Mouse (Mus musculus): ENCODE data around the gene Il27ra. TPM values are rescaled to one million over a fixed set of nuclear protein-coding genes. Genes with fewer than 3 reads are reported as not detected.
"Not testable (repeated sequence)": the region's sequence is repeated elsewhere in the genome, so short reads cannot be mapped to it uniquely, and the experiment has no call there.

Il27ra gene
- polyA plus RNA-seq, 1 experiment from 2014 or later = 0.87 TPM

- peak within 1 kb of the TSS; percentile 90 for H3K9ac ChIP-seq (ENCODE audit: low read depth, low read length)
- peak within 1 kb of the TSS; percentile 88 for H3K4me3 ChIP-seq (ENCODE audit: low read depth, low read length)
- H3K9me3 ChIP-seq (replicated peaks; ENCODE audit: control insufficient read depth, low read length) = no peaks in the 10 kb centered on the region
- no peaks in the 10 kb centered on the region for H3K27me3 ChIP-seq (ENCODE audit: control insufficient read depth, insufficient read depth, low read depth, low read length)
- 0% methylated on average over 73 of the region's 112 CpGs for WGBS (ENCODE audit: insufficient replicate concordance)
- peak within 1 kb of the TSS; percentile 86 for H3K27ac ChIP-seq (ENCODE audit: low read length)
- H3K4me2 ChIP-seq (ENCODE audit: low read depth, low read length) = peak within 1 kb of the TSS; percentile 93
- H3K4me1 ChIP-seq (ENCODE audit: control insufficient read depth, low read depth, low read length) = peaks cover 42% of the 10 kb centered on the region
- H3K36me3 ChIP-seq (ENCODE audit: control insufficient read depth, insufficient read depth) = peaks cover 28% of the 10 kb centered on the region
- peak; percentile 5 for ATAC-seq (ENCODE audit: low read depth)
These were observed 44.8 kb downstream of the Il27ra start, which contains the start of gene Samd1 for GRCm38 (mm10) chr8:83997511-83998141. Gene Samd1, plus strand, starts transcription at chr8:83997672.

GRCm38 (mm10) chr8:83996567-83997505 lies 45.6 kb downstream of the Il27ra start:
- ATAC-seq (ENCODE audit: low read depth) = peak; percentile 86
- H3K9me3 ChIP-seq (replicated peaks; ENCODE audit: control insufficient read depth, low read length) = no peaks in the 10 kb centered on the region
- H3K27me3 ChIP-seq (ENCODE audit: control insufficient read depth, insufficient read depth, low read depth, low read length) = no peaks in the 10 kb centered on the region
- peak overlapping the region; percentile 90 for H3K9ac ChIP-seq (ENCODE audit: low read depth, low read length)
- peak overlapping the region; percentile 88 for H3K4me3 ChIP-seq (ENCODE audit: low read depth, low read length)
- peaks cover 27% of the 10 kb centered on the region for H3K36me3 ChIP-seq (ENCODE audit: control insufficient read depth, insufficient read depth)
- peaks cover 50% of the 10 kb centered on the region for H3K4me1 ChIP-seq (ENCODE audit: control insufficient read depth, low read depth, low read length)
- under 1% methylated on average over 55 of the region's 103 CpGs for WGBS (ENCODE audit: insufficient replicate concordance)
- H3K27ac ChIP-seq (ENCODE audit: low read length) = peak overlapping the region; percentile 86
- peak overlapping the region; percentile 93 for H3K4me2 ChIP-seq (ENCODE audit: low read depth, low read length)

GRCm38 (mm10) chr8:83995973-83996372 lies 46.4 kb downstream of the Il27ra start:
- Histone ChIP-seq H3K4me1 (ENCODE audit: control insufficient read depth, low read depth, low read length) (peaks cover 53% of the 10 kb centered on the region), H3K9me3 (replicated peaks; ENCODE audit: control insufficient read depth, low read length) (no peaks in the 10 kb centered on the region), H3K36me3 (ENCODE audit: control insufficient read depth, insufficient read depth) (peaks cover 21% of the 10 kb centered on the region), H3K27ac (ENCODE audit: low read length) (peak overlapping the region; percentile 86), H3K27me3 (ENCODE audit: control insufficient read depth, insufficient read depth, low read depth, low read length) (no peaks in the 10 kb centered on the region), H3K4me3 (ENCODE audit: low read depth, low read length) (peak overlapping the region; percentile 88), H3K9ac (ENCODE audit: low read depth, low read length) (peak overlapping the region; percentile 87), H3K4me2 (ENCODE audit: low read depth, low read length) (peak overlapping the region; percentile 93)
- ATAC-seq (ENCODE audit: low read depth) = no peak
- WGBS (ENCODE audit: insufficient replicate concordance) = 31% methylated on average over 12 of the region's 12 CpGs

- Histone ChIP-seq H3K27ac (ENCODE audit: low read length) (peak overlapping the region; percentile 1), H3K9ac (ENCODE audit: low read depth, low read length) (no peak overlapping the region), H3K27me3 (ENCODE audit: control insufficient read depth, insufficient read depth, low read depth, low read length) (no peaks in the 10 kb centered on the region), H3K9me3 (replicated peaks; ENCODE audit: control insufficient read depth, low read length) (no peaks in the 10 kb centered on the region), H3K4me2 (ENCODE audit: low read depth, low read length) (no peak overlapping the region), H3K4me1 (ENCODE audit: control insufficient read depth, low read depth, low read length) (peaks cover 42% of the 10 kb centered on the region), H3K4me3 (ENCODE audit: low read depth, low read length) (no peak overlapping the region), H3K36me3 (ENCODE audit: control insufficient read depth, insufficient read depth) (peaks cover 6% of the 10 kb centered on the region; the same call in 1 of the 2 replicates)
- WGBS (ENCODE audit: insufficient replicate concordance) = 31% methylated on average over 3 of the region's 3 CpGs
- no peak for ATAC-seq (ENCODE audit: low read depth)
These were observed 48.4 kb downstream of the Il27ra start for GRCm38 (mm10) chr8:83994030-83994429.

DNA sequence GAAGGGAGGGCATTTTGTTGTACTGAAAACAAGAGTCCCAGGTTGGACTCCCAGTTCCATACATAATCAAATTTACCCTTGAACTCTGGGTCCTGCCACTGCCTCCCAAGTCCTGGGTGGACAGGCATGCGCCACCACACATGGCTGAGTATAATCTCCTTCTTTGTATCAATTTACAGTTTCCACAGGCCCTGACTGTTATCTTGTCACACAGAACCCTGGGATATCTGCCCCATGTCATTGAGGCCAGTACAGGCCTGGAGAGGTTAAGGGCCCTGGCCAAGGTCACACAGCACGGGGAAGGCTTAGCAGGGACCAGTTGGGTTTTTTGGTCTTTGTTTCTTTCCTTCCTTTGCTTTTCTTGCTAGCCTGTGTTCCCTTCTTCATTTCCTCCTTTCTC lies 49.9 kb downstream of the Il27ra start:
- Histone ChIP-seq H3K9ac (ENCODE audit: low read depth, low read length) (no peak overlapping the region), H3K4me2 (ENCODE audit: low read depth, low read length) (0 out of 2 replicates have a peak overlapping the region, but pooled peaks have one; percentile 10), H3K9me3 (replicated peaks; ENCODE audit: control insufficient read depth, low read length) (no peaks in the 10 kb centered on the region), H3K4me1 (ENCODE audit: control insufficient read depth, low read depth, low read length) (peaks cover 36% of the 10 kb centered on the region), H3K4me3 (ENCODE audit: low read depth, low read length) (no peak overlapping the region), H3K27ac (ENCODE audit: low read length) (peak overlapping the region; percentile 62), H3K27me3 (ENCODE audit: control insufficient read depth, insufficient read depth, low read depth, low read length) (no peaks in the 10 kb centered on the region), H3K36me3 (ENCODE audit: control insufficient read depth, insufficient read depth) (peaks cover 8% of the 10 kb centered on the region; the same call in 1 of the 2 replicates)
- 19% methylated on average over 2 of the region's 2 CpGs for WGBS (ENCODE audit: insufficient replicate concordance)
- peak; percentile 49 for ATAC-seq (ENCODE audit: low read depth)

- no peaks in the 10 kb centered on the region for H3K9me3 ChIP-seq (replicated peaks; ENCODE audit: control insufficient read depth, low read length)
- WGBS (ENCODE audit: insufficient replicate concordance) = 86% methylated on average over 14 of the region's 14 CpGs
These were observed 52.2 kb downstream of the Il27ra start for GRCm38 (mm10) chr8:83990170-83990569.

DNA sequence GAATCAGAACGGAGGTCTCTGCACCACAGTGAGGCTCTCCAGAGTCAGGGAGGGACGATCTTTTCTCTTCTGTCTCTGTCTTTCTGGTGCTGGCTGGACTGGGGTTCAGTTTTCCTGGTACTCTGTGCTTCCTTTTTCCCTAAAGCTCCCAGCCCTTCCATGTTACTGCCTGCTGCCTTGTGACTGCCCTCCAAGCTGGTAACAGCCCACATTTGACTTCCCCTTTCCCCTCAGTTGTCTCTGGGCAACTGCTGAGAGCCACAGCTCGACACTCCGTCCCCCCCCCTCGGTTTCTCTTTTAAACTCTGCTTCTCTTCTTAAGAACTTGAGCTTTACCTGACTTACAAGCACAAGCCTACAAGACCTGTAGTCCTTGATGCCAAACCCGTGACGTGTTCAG lies 53.1 kb downstream of the Il27ra start:
- H3K4me1 ChIP-seq (ENCODE audit: control insufficient read depth, low read depth, low read length) = peaks cover 26% of the 10 kb centered on the region
- H3K9ac ChIP-seq (ENCODE audit: low read depth, low read length) = no peak overlapping the region
- ATAC-seq (ENCODE audit: low read depth) = no peak
- peaks cover 18% of the 10 kb centered on the region for H3K36me3 ChIP-seq (ENCODE audit: control insufficient read depth, insufficient read depth)
- no peak overlapping the region for H3K4me2 ChIP-seq (ENCODE audit: low read depth, low read length)
- WGBS (ENCODE audit: insufficient replicate concordance) = 44% methylated on average over 7 of the region's 7 CpGs
- no peak overlapping the region for H3K4me3 ChIP-seq (ENCODE audit: low read depth, low read length)
- no peaks in the 10 kb centered on the region for H3K27me3 ChIP-seq (ENCODE audit: control insufficient read depth, insufficient read depth, low read depth, low read length)
- no peak overlapping the region for H3K27ac ChIP-seq (ENCODE audit: low read length)
- no peaks in the 10 kb centered on the region for H3K9me3 ChIP-seq (replicated peaks; ENCODE audit: control insufficient read depth, low read length)

More at GRCm38 (mm10) chr8:83990170-83990569, 52.2 kb downstream of the Il27ra start:
- no peak overlapping the region for H3K4me3 ChIP-seq (ENCODE audit: low read depth, low read length)
- no peak overlapping the region for H3K9ac ChIP-seq (ENCODE audit: low read depth, low read length)
- peaks cover 28% of the 10 kb centered on the region for H3K4me1 ChIP-seq (ENCODE audit: control insufficient read depth, low read depth, low read length)
- no peak overlapping the region for H3K4me2 ChIP-seq (ENCODE audit: low read depth, low read length)
- ATAC-seq (ENCODE audit: low read depth) = no peak
- H3K36me3 ChIP-seq (ENCODE audit: control insufficient read depth, insufficient read depth) = peaks cover 18% of the 10 kb centered on the region
- H3K27ac ChIP-seq (ENCODE audit: low read length) = no peak overlapping the region
- no peaks in the 10 kb centered on the region for H3K27me3 ChIP-seq (ENCODE audit: control insufficient read depth, insufficient read depth, low read depth, low read length)

- 85% methylated on average over 2 of the region's 2 CpGs for WGBS (ENCODE audit: insufficient replicate concordance)
These were observed 59.2 kb downstream of the Il27ra start for GRCm38 (mm10) chr8:83983222-83983621.

More at GRCm38 (mm10) chr8:83983222-83983621, 59.2 kb downstream of the Il27ra start:
- H3K9me3 ChIP-seq (replicated peaks; ENCODE audit: control insufficient read depth, low read length); H3K27me3 ChIP-seq (ENCODE audit: control insufficient read depth, insufficient read depth, low read depth, low read length); H3K27ac ChIP-seq (ENCODE audit: low read length); H3K4me1 ChIP-seq (ENCODE audit: control insufficient read depth, low read depth, low read length); H3K9ac ChIP-seq (ENCODE audit: low read depth, low read length); H3K4me3 ChIP-seq (ENCODE audit: low read depth, low read length); ATAC-seq (ENCODE audit: low read depth); H3K4me2 ChIP-seq (ENCODE audit: low read depth, low read length): not testable (repeated sequence)
- H3K36me3 ChIP-seq (ENCODE audit: control insufficient read depth, insufficient read depth) = peaks cover 22% of the 10 kb centered on the region
